Mouse (Mus musculus) left cerebral cortex, postnatal 36 days (tissue): Measurements from ENCODE around the gene Sept9. TPM values are rescaled to one million over a fixed set of nuclear protein-coding genes. Genes with fewer than 3 reads are reported as not detected.

Source experiments
- DNase-seq, 2 experiments: peaks; one replicate each; pipeline ENCODE4 v3.0.0; 2021 to 2022; ENCODE audit warnings: low spot score in 2 of 2, mixed read lengths in 1 of 2
- intact Hi-C: fragments of 180-260 bp; cut with DNase I; formaldehyde crosslinking; loops from one replicate; pipeline ENCODE4 v1.15.1; 2025
- total RNA-seq, 2 experiments: library from RNA; stranded (reverse); gene quantifications; 2 replicates each; pipeline ENCODE4 v1.2.3; 2021

The Sept9 gene
- total RNA-seq, 2 experiments from 2014 or later: 74.3 to 77.1 TPM

- intact Hi-C loops: no loop called here
- no peak for DNase-seq
These were observed 174.8 kb downstream of the Sept9 start for GRCm38 (mm10) chr11:117374288-117374687.

- no peak for DNase-seq
- intact Hi-C loops: no loop called here
These were observed 180.3 kb downstream of the Sept9 start for GRCm38 (mm10) chr11:117379774-117380173.

- intact Hi-C loops: loop anchor here (2.0 kb wide), 1 partner anchor 439 kb away; no protein-coding TSS in a partner anchor
- DNase-seq: no peak
These were observed 184.8 kb downstream of the Sept9 start for GRCm38 (mm10) chr11:117384235-117384634.

GRCm38 (mm10) chr11:117384897-117385296, 185.4 kb downstream of the Sept9 start:
- intact Hi-C loops: loop anchor here (2.0 to 5.0 kb wide), 2 partner anchors 267 to 438 kb away; partner anchors contain the start of gene Tnrc6c
- DNase-seq: peak; percentile 91 to 93

- intact Hi-C loops: loop anchor here (2.0 to 5.0 kb wide), 2 partner anchors 267 to 437 kb away; partner anchors contain the start of gene Tnrc6c
- DNase-seq: no peak
These were observed 186.1 kb downstream of the Sept9 start for GRCm38 (mm10) chr11:117385331-117386103.

- intact Hi-C loops: loop anchor here (5.0 kb wide), 1 partner anchor 265 kb away; the partner anchor contains the start of gene Tnrc6c
- DNase-seq: no peak
These were observed 187.8 kb downstream of the Sept9 start for GRCm38 (mm10) chr11:117387241-117387640.

- DNase-seq: peak in 1 of 2 experiments; percentile 23
- intact Hi-C loops: loop anchor here (5.0 kb wide), 1 partner anchor 92 kb away; the partner anchor contains the start of gene Gm11733
These were observed 190.5 kb downstream of the Sept9 start for GRCm38 (mm10) chr11:117390001-117390402.

GRCm38 (mm10) chr11:117390774-117391534, 191.5 kb downstream of the Sept9 start:
- no peak for DNase-seq
- intact Hi-C loops: loop anchor here (5.0 kb wide), 1 partner anchor 91 kb away; the partner anchor contains the start of gene Gm11733

- intact Hi-C loops: loop anchor here (5.0 kb wide), 1 partner anchor 90 kb away; the partner anchor contains the start of gene Gm11733
- DNase-seq: no peak
These were observed 192.8 kb downstream of the Sept9 start for GRCm38 (mm10) chr11:117392251-117392650.

- intact Hi-C loops: loop anchor here (5.0 kb wide), 1 partner anchor 89 kb away; the partner anchor contains the start of gene Gm11733
- DNase-seq: no peak
These were observed 194.3 kb downstream of the Sept9 start for GRCm38 (mm10) chr11:117393715-117394114.

- intact Hi-C loops: loop anchor here (5.0 kb wide), 1 partner anchor 88 kb away; the partner anchor contains the start of gene Gm11733
- peak; percentile 66 to 72 for DNase-seq
These were observed 195.0 kb downstream of the Sept9 start for GRCm38 (mm10) chr11:117394230-117395137.

GRCm38 (mm10) chr11:117395228-117395627, 195.8 kb downstream of the Sept9 start:
- intact Hi-C loops: no loop called here
- DNase-seq: peak; percentile 30 to 38

- intact Hi-C loops: no loop called here
- DNase-seq: no peak
These were observed 197.5 kb downstream of the Sept9 start for GRCm38 (mm10) chr11:117396929-117397328.

GRCm38 (mm10) chr11:117397755-117398154, 198.3 kb downstream of the Sept9 start:
- DNase-seq: no peak
- intact Hi-C loops: no loop called here

- DNase-seq: no peak
- intact Hi-C loops: no loop called here
These were observed 198.7 kb downstream of the Sept9 start for GRCm38 (mm10) chr11:117398191-117398590.

- intact Hi-C loops: no loop called here
- DNase-seq: no peak
These were observed 202.3 kb downstream of the Sept9 start for GRCm38 (mm10) chr11:117401583-117402367.

- intact Hi-C loops: no loop called here
- no peak for DNase-seq
These were observed 203.1 kb downstream of the Sept9 start for GRCm38 (mm10) chr11:117402550-117402949.

GRCm38 (mm10) chr11:117403073-117403472, 203.6 kb downstream of the Sept9 start:
- no peak for DNase-seq
- intact Hi-C loops: no loop called here
